Mouse (Mus musculus): Measurements from ENCODE around the gene Barhl1.

- no peak for TF ChIP-seq POLR2A (IDR thresholded peaks at IDR 0.05; ENCODE audit: borderline replicate concordance, extremely low read depth, insufficient read depth, insufficient read length, poor library complexity, severe bottlenecking)
- TF ChIP-seq CTCF (IDR thresholded peaks at IDR 0.05; ENCODE audit: borderline replicate concordance, extremely low read depth, insufficient read depth, insufficient read length), result no peak
These were observed at the start of gene Barhl1 for GRCm38 (mm10) chr2:28916513-28916865.
